Mouse (Mus musculus): ENCODE measurements around the gene Dbi.

Dbi gene

GRCm38 (mm10) chr1:120120141-120120968 lies 523 bp downstream of the Dbi start:
- WGBS: 2% methylated on average over 24 of the region's 24 CpGs

DNA sequence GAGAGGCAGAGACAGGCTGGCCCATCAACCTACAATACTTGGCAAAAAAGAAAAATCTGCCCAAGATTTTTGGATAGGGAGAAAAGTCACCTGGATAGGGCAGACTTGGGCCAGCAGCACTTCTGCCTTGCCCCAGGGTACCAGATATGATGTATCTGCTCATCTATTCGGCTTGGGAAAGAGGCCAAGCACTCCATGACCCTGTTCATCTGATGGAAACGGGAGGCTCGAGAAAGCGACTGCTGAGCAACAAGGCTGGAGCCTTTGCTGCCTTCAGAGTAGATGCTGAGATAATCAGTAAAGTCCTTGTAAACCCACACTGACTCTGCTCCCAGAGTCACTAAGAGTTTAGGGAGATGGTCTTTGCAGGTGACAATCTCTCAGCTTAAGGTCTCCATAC lies 1.5 kb downstream of the Dbi start:
- WGBS: 52% methylated on average over 4 of the region's 4 CpGs

- WGBS: 59% methylated on average over 2 of the region's 2 CpGs
These were observed 2.0 kb downstream of the Dbi start for GRCm38 (mm10) chr1:120118854-120119253.

GRCm38 (mm10) chr1:120116106-120116505 lies 4.8 kb downstream of the Dbi start:
- WGBS: 59% methylated on average over 11 of the region's 11 CpGs

- WGBS: 51% methylated on average over 9 of the region's 9 CpGs
These were observed 5.2 kb downstream of the Dbi start for GRCm38 (mm10) chr1:120115671-120116081.

DNA sequence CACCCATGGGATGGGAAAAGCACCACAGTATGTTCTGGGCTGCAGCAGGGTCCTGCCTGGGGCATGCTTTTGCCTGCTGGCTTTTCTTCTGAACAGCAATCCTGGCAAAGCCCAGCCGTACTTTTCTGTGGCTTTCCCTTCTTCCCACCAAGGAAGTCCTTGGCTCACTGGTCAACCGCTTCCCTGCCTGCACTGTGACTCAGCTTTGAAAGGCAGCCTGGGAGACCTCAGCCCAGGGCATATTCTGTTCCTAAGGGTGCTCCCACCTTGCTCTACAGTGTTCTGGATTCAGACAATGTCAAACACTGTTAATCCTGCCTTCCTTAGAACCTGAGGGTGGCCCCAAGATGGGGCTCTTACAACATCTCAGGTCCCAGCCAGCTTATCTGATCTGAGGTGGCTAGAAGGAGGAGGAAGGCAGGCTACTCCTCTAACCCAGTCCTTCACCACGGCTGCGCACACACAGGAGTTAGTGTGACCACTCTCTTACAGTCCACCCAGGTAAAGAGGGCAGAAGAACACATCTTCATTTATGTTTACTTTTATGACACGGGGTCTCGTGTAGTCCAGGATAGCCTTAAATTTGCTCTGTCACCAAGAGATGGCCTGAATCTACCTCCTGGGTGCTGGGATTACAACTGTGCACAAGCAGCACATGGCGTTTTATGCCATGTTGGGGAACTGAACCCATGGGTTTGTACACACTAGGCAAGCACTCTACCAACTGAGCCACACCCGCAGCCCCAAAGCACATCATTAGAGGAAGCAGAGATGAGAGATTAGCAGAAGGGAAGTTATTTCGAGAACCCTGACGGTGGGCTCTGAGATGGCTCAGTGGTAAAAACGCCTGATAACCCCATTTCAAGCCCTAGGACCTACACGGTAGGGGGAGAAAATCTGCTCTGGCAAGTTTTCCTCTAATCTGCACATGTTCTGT lies 8.4 kb downstream of the Dbi start:
- WGBS: 86% methylated on average over 12 of the region's 12 CpGs

- WGBS: 79% methylated on average over 8 of the region's 8 CpGs
These were observed 9.1 kb downstream of the Dbi start for GRCm38 (mm10) chr1:120111766-120112165.

GRCm38 (mm10) chr1:120109741-120110432 lies 11.0 kb downstream of the Dbi start:
- WGBS: 91% methylated on average over 19 of the region's 19 CpGs

GRCm38 (mm10) chr1:120105556-120105959 lies 15.3 kb downstream of the Dbi start:
- 53% methylated on average over 5 of the region's 5 CpGs for WGBS

- 96% methylated on average over 3 of the region's 3 CpGs for WGBS
These were observed 19.7 kb downstream of the Dbi start for GRCm38 (mm10) chr1:120101227-120101609.

DNA sequence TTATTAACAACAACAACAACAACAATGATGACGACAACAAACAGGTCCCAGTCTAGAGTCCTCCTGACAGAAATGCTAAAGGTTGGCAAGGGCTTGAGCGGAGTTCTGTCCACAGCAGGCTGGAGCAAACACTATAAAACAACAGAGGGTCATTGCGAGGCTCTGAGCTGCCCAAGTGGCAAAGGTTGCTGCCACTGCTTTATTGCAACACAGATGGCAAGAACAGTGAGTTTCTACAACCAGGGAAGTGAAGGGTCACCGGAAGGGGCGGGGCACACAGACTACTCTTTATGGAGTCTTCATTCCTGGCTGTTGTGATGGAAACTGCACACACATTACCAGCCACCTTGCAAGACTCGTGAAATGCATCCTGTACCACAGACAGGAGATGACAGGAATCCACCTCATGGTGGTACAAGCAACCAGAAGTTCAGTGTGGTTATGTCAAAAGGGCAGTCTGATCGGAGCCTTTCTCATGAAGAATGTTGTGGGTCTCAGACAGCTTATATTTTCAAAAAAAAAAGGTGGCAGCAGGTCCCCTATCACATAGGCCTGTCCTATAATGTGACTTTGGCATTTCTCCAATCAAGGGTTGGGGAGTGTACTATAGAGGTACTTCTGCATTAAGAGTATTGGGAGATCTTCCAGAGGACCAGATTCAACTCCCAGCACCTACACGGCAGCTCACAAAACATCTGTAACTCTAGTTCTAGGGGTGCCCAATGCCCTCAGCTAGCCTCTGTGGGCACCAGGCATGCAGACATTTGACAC lies 20.2 kb downstream of the Dbi start:
- WGBS: 90% methylated on average over 8 of the region's 8 CpGs

DNA sequence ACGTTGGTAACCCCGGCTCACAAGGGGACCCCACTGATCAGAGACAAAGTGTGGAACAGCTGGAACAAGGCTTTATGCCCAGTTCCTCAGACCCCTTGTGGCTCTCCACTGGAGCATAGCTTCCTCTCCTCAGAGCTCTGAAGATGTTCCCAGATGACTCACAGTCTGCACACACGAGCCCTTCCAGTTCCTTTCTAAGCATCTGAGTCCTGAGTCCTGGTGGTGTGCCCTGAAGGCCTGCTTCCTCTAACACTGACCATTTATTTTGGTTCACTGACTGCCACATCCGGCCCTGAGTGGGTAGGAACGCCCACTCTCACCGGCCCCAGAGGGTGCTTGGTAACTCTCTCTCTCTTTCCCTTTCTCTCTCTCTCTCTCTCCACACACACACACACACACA lies 21.4 kb downstream of the Dbi start:
- WGBS: 43% methylated on average over 6 of the region's 6 CpGs

GRCm38 (mm10) chr1:120098327-120098726 lies 22.6 kb downstream of the Dbi start:
- WGBS: 9% methylated on average over 7 of the region's 7 CpGs

GRCm38 (mm10) chr1:120094920-120095319 lies 26.0 kb downstream of the Dbi start:
- 81% methylated on average over 3 of the region's 3 CpGs for WGBS

DNA sequence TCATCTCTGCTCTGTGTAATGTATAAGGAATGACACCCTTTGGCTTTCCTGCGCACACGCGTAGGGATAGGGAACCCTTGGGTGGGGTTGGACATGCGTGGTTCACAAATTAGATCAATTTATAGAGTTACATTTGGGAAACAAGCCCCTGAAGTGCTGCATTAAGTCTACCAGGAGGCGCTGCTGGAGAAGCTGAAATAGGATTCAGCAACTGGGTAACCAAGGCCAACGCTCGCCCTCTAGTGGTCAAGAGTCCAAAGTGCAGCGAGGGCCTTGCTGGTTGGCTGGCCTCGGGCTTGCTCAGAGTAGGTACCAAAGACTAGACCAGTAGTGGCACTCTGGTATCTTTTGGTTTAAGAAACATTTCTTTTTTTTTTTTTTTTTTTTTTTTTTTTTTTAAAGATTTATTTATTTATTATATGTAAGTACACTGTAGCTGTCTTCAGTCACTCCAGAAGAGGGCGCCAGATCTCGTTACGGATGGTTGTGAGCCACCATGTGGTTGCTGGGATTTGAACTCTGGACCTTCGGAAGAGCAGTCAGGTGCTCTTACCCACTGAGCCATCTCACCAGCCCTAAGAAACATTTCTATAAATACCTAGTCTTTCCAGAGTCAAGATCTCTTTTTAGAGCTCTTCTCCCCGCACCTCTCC lies 27.3 kb downstream of the Dbi start:
- WGBS: 55% methylated on average over 13 of the region's 14 CpGs

DNA sequence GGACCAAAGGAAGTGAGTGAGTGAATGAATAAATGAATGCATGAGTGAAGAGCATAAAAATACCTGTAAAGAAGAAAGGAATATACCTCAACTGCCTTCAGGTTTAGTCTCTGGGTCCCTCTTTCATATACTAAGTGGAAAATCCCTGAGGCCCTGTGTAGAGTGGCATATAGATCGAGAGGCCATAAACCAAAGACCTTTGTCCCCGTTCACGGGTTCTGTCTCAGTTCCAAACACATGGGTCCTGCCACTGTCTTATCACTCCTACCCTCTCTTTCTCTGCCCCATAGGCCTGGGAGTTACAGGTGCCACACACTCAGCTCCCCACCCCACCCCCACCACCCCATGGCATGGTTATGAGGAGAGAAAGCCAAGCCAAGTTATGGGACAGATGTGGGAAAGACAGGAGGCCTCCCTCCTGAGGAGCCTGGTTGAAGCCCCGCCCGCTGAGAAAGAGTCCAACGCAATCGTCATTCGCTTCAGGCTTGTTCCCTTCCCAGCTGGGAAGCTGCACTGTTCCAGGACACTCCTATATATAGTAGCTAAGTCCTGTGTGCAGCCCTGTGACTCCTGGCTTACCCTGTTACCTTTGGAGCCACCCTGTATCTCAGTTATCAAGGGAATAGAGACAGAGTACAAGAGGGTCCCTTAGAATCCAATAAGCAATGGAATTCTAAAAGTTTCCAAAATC lies 29.9 kb downstream of the Dbi start:
- 92% methylated on average over 8 of the region's 8 CpGs for WGBS

GRCm38 (mm10) chr1:120089180-120089579 lies 31.7 kb downstream of the Dbi start:
- 66% methylated on average over 5 of the region's 5 CpGs for WGBS

DNA sequence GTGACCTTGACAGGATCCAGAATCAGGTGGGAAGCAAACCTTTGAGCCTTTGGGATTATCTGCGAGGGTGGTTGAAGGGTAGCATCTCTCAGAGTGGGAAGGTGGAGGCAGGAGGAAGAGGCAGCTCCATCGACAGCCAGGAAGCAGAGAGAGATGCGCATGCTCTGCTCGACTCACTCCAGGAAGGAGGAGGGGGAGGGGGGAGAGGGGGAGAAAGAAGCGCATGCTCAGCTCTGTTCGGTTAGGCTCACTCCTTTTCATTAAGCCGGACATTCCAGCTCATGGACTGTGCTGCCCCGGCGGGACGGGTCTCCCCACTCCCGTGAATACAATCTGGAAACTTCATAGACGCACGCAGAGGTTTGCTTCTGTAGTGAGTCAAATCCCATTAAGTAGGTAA lies 34.2 kb downstream of the Dbi start:
- 72% methylated on average over 13 of the region's 13 CpGs for WGBS

GRCm38 (mm10) chr1:120085696-120086095 lies 35.2 kb downstream of the Dbi start:
- 91% methylated on average over 3 of the region's 3 CpGs for WGBS

GRCm38 (mm10) chr1:120083921-120084517 lies 36.9 kb downstream of the Dbi start:
- 74% methylated on average over 5 of the region's 5 CpGs for WGBS
